Mouse (Mus musculus) splenic B cell, adult 2 months (primary cell): Measurements from ENCODE around the gene Naaa.

Experiments
- DNase-seq: peaks from one replicate; pipeline ENCODE4 v3.0.0-alpha.2; 2011; ENCODE audit warnings: low read depth, low spot score
- H3K27me3 ChIP-seq: 2 replicates; pipeline ENCODE4 v1.6.1; 2012; ENCODE audit warnings: mild to moderate bottlenecking, low read length, moderate library complexity, mixed read lengths; ENCODE audit not compliant: control insufficient read depth, poor library complexity, insufficient read depth, severe bottlenecking
- H3K36me3 ChIP-seq: 2 replicates; pipeline ENCODE4 v1.6.1; 2012; ENCODE audit warnings: mild to moderate bottlenecking, low read length, moderate library complexity, mixed read lengths; ENCODE audit not compliant: control insufficient read depth, poor library complexity, insufficient read depth, severe bottlenecking

Naaa gene

GRCm38 (mm10) chr5:92240769-92241168, 37.2 kb downstream of the Naaa start:
- no peak for DNase-seq
- no peaks in the 10 kb centered on the region for H3K36me3 ChIP-seq
- no peaks in the 10 kb centered on the region for H3K27me3 ChIP-seq

- Histone ChIP-seq H3K36me3 (no peaks in the 10 kb centered on the region), H3K27me3 (no peaks in the 10 kb centered on the region)
- DNase-seq = no peak
Measured at GRCm38 (mm10) chr5:92239333-92240232, 38.4 kb downstream of the Naaa start.

- Histone ChIP-seq H3K36me3 (no peaks in the 10 kb centered on the region), H3K27me3 (no peaks in the 10 kb centered on the region)
- DNase-seq = no peak
Measured at GRCm38 (mm10) chr5:92234939-92235557, 42.9 kb downstream of the Naaa start.

GRCm38 (mm10) chr5:92233366-92233765, 44.6 kb downstream of the Naaa start:
- H3K36me3 ChIP-seq = no peaks in the 10 kb centered on the region
- H3K27me3 ChIP-seq = no peaks in the 10 kb centered on the region
- DNase-seq = no peak

- Histone ChIP-seq H3K36me3 (no peaks in the 10 kb centered on the region), H3K27me3 (no peaks in the 10 kb centered on the region)
- no peak for DNase-seq
Measured at GRCm38 (mm10) chr5:92231836-92232235, 46.1 kb downstream of the Naaa start.

GRCm38 (mm10) chr5:92230306-92230705, 47.7 kb downstream of the Naaa start:
- no peak for DNase-seq
- no peaks in the 10 kb centered on the region for H3K27me3 ChIP-seq
- no peaks in the 10 kb centered on the region for H3K36me3 ChIP-seq

GRCm38 (mm10) chr5:92229514-92229913, 48.5 kb downstream of the Naaa start:
- Histone ChIP-seq H3K36me3 (no peaks in the 10 kb centered on the region), H3K27me3 (no peaks in the 10 kb centered on the region)
- DNase-seq = no peak

- no peaks in the 10 kb centered on the region for H3K27me3 ChIP-seq
- DNase-seq = no peak
- no peaks in the 10 kb centered on the region for H3K36me3 ChIP-seq
Measured at GRCm38 (mm10) chr5:92228776-92229175, 49.2 kb downstream of the Naaa start.

GRCm38 (mm10) chr5:92227782-92228181, 50.2 kb downstream of the Naaa start:
- Histone ChIP-seq H3K27me3 (no peaks in the 10 kb centered on the region), H3K36me3 (no peaks in the 10 kb centered on the region)
- DNase-seq = no peak

- DNase-seq = no peak
- Histone ChIP-seq H3K36me3 (no peaks in the 10 kb centered on the region), H3K27me3 (no peaks in the 10 kb centered on the region)
Measured at GRCm38 (mm10) chr5:92220287-92220902, 57.6 kb downstream of the Naaa start.

GRCm38 (mm10) chr5:92219826-92220225, 58.1 kb downstream of the Naaa start:
- no peak for DNase-seq
- no peaks in the 10 kb centered on the region for H3K27me3 ChIP-seq
- no peaks in the 10 kb centered on the region for H3K36me3 ChIP-seq

- Histone ChIP-seq H3K36me3 (no peaks in the 10 kb centered on the region), H3K27me3 (no peaks in the 10 kb centered on the region)
- DNase-seq = no peak
Measured at GRCm38 (mm10) chr5:92218915-92219793, 58.8 kb downstream of the Naaa start.

GRCm38 (mm10) chr5:92215308-92215707, 62.7 kb downstream of the Naaa start, which contains the start of gene U90926:
Gene U90926 (minus strand): TSS chr5:92215408.
- H3K36me3 ChIP-seq = no peaks in the 10 kb centered on the region
- H3K27me3 ChIP-seq = no peaks in the 10 kb centered on the region
- no peak for DNase-seq

GRCm38 (mm10) chr5:92212231-92212630, 65.7 kb downstream of the Naaa start:
- Histone ChIP-seq H3K36me3 (no peaks in the 10 kb centered on the region), H3K27me3 (no peaks in the 10 kb centered on the region)
- DNase-seq = no peak
